Mouse (Mus musculus) CH12.LX (cell line): ENCODE results near the gene Fbxl17. TPM values are rescaled to one million over a fixed set of nuclear protein-coding genes. Genes with fewer than 3 reads are reported as not detected.

ENCODE experiments used
- DNase-seq: peaks from one replicate; pipeline ENCODE4 v3.0.0-alpha.2; 2013; ENCODE audit errors: extremely low read depth
- H3K27ac ChIP-seq: 2 replicates; pipeline ENCODE4 v1.5.1; 2012; ENCODE audit warnings: low read depth, mild to moderate bottlenecking, control low read depth, moderate library complexity; ENCODE audit not compliant: insufficient read depth
- H3K27me3 ChIP-seq: replicated peaks from 2 replicates; pipeline ENCODE3; 2012; ENCODE audit warnings: inconsistent platforms
- H3K36me3 ChIP-seq, 2 experiments: replicated peaks in 1 of 2; 2 replicates each; pipeline versions ENCODE3 to v1.6.1; 2012; ENCODE audit warnings: inconsistent platforms in 1 of 2, low read length in 1 of 2, mild to moderate bottlenecking in 1 of 2, mixed read lengths in 1 of 2, moderate library complexity in 1 of 2; ENCODE audit not compliant: control insufficient read depth in 1 of 2, insufficient read depth in 1 of 2
- H3K4me1 ChIP-seq, 2 experiments: 2 replicates each; pipeline ENCODE4 v1.6.1; 2012; ENCODE audit warnings: inconsistent platforms in 1 of 2, moderate library complexity in 1 of 2; ENCODE audit not compliant: insufficient read depth in 2 of 2, control insufficient read depth in 1 of 2
- H3K4me2 ChIP-seq: 2 replicates; pipeline ENCODE4 v1.6.1; 2012; ENCODE audit warnings: low read depth, mild to moderate bottlenecking, control low read depth; ENCODE audit not compliant: poor library complexity, insufficient read depth, severe bottlenecking
- H3K4me3 ChIP-seq, 3 experiments: fragments of 150-350 bp in 1 of 3; sonication (generic) in 1 of 3; replicated peaks in 1 of 3; 2 replicates each; pipeline versions ENCODE3 to v1.5.1; 2011 to 2012; ENCODE audit warnings: low read depth in 2 of 3, low read length in 2 of 3, mild to moderate bottlenecking in 2 of 3, moderate library complexity in 2 of 3, control low read depth in 1 of 3, improper control_type of control experiment in 1 of 3, inconsistent platforms in 1 of 3, mixed read lengths in 1 of 3; ENCODE audit not compliant: poor library complexity in 1 of 3
- H3K79me2 ChIP-seq: replicated peaks from 2 replicates; pipeline ENCODE4 v1.6.1; 2012; ENCODE audit warnings: mild to moderate bottlenecking, moderate library complexity; ENCODE audit not compliant: control insufficient read depth, poor library complexity, insufficient read depth, severe bottlenecking; ENCODE audit errors: extremely low read depth
- H3K9ac ChIP-seq: 2 replicates; pipeline ENCODE4 v1.6.1; 2012; ENCODE audit warnings: low read depth, mild to moderate bottlenecking, control low read depth, moderate library complexity; ENCODE audit not compliant: insufficient read depth
- H3K9me3 ChIP-seq: replicated peaks from 2 replicates; pipeline ENCODE3; 2012; ENCODE audit warnings: low read length, inconsistent platforms, mixed read lengths
- CHD1 ChIP-seq: IDR thresholded peaks from 2 replicates; pipeline ENCODE4 v1.6.1; 2012; ENCODE audit warnings: low read depth, low read length, improper control_type of control experiment, inconsistent platforms
- HCFC1 ChIP-seq: IDR thresholded peaks from 2 replicates; pipeline ENCODE4 v1.6.1; 2012; ENCODE audit warnings: low read depth, mild to moderate bottlenecking, inconsistent platforms, low read length, improper control_type of control experiment
- KAT2A ChIP-seq: IDR thresholded peaks from 2 replicates; pipeline ENCODE4 v1.6.1; 2012; ENCODE audit warnings: low read length, improper control_type of control experiment, inconsistent platforms; ENCODE audit not compliant: insufficient replicate concordance
- MXI1 ChIP-seq: IDR thresholded peaks from 2 replicates; pipeline ENCODE4 v1.6.1; 2011; ENCODE audit warnings: mild to moderate bottlenecking, low read depth, low read length, improper control_type of control experiment
- MYC ChIP-seq: IDR thresholded peaks from 2 replicates; pipeline ENCODE4 v1.6.1; 2011; ENCODE audit warnings: low read depth, mild to moderate bottlenecking, improper control_type of control experiment, low read length
- NELFE ChIP-seq: IDR thresholded peaks from 2 replicates; pipeline ENCODE4 v1.6.1; 2011; ENCODE audit warnings: low read depth, low read length, improper control_type of control experiment
- RAD21 ChIP-seq: IDR thresholded peaks from 2 replicates; pipeline ENCODE4 v1.6.1; 2011; ENCODE audit warnings: low read depth, mild to moderate bottlenecking, low read length, improper control_type of control experiment, moderate library complexity
- RCOR1 ChIP-seq: conservative IDR thresholded peaks from 2 replicates; pipeline ENCODE4 v1.6.1; 2012; ENCODE audit warnings: low read depth, mild to moderate bottlenecking, inconsistent platforms, low read length, improper control_type of control experiment
- SIN3A ChIP-seq: IDR thresholded peaks from 2 replicates; pipeline ENCODE4 v1.6.1; 2012; ENCODE audit warnings: low read length, improper control_type of control experiment, inconsistent platforms
- SMC3 ChIP-seq: IDR thresholded peaks from 2 replicates; pipeline ENCODE4 v1.6.1; 2011; ENCODE audit warnings: low read depth, low read length, improper control_type of control experiment
- UBTF ChIP-seq: IDR thresholded peaks from 2 replicates; pipeline ENCODE4 v1.6.1; 2012; ENCODE audit warnings: low read depth, mild to moderate bottlenecking, inconsistent platforms, low read length, improper control_type of control experiment, moderate library complexity
- ZC3H11A ChIP-seq: IDR thresholded peaks from 2 replicates; pipeline ENCODE4 v1.6.1; 2012; ENCODE audit warnings: low read depth, mild to moderate bottlenecking, inconsistent platforms, low read length, improper control_type of control experiment
- ZKSCAN1 ChIP-seq: IDR thresholded peaks from 2 replicates; pipeline ENCODE4 v1.6.1; 2012; ENCODE audit warnings: low read depth, inconsistent platforms, low read length, improper control_type of control experiment, borderline replicate concordance
- ZNF384 ChIP-seq: IDR thresholded peaks from 2 replicates; pipeline ENCODE4 v1.6.1; 2012; ENCODE audit warnings: low read depth, low read length, improper control_type of control experiment, inconsistent platforms
- dilution Hi-C: fragments of 300-500 bp; cut with MboI; formaldehyde crosslinking; loops from 2 replicates; pipeline ENCODE4 v1.14.3; 2020; ENCODE audit warnings: low sequenced_read_pairs; ENCODE audit not compliant: extremely low pct_unique_long_range_greater_than_20kb, extremely low pct_ligation_motif_present
- in situ Hi-C: fragments of 300-500 bp; cut with MboI; formaldehyde crosslinking; loops from 3 replicates; pipeline ENCODE4 v1.14.3; 2019; ENCODE audit warnings: low sequenced_read_pairs, low pct_ligation_motif_present, low pct_unique_long_range_greater_than_20kb, mixed read lengths
- polyA plus RNA-seq: library from polyadenylated mRNA; unstranded; fragments of >175 nt; gene quantifications from 2 replicates; pipeline ENCODE4 v1.2.1, GENCODE M21; 2012; ENCODE audit warnings: low read depth; ENCODE audit not compliant: insufficient read length
- total RNA-seq, 2 experiments: library from RNA; depleted of rRNA; stranded (reverse); fragments of 300-350 nt in 1 of 2; fragments of >200 nt in 1 of 2; gene quantifications; 2 replicates each; pipeline ENCODE4 v1.2.3; 2012 to 2014

Gene Fbxl17
- total and polyA plus RNA-seq, 3 experiments = 4.0 to 6.9 (median 4.3) TPM

DNA sequence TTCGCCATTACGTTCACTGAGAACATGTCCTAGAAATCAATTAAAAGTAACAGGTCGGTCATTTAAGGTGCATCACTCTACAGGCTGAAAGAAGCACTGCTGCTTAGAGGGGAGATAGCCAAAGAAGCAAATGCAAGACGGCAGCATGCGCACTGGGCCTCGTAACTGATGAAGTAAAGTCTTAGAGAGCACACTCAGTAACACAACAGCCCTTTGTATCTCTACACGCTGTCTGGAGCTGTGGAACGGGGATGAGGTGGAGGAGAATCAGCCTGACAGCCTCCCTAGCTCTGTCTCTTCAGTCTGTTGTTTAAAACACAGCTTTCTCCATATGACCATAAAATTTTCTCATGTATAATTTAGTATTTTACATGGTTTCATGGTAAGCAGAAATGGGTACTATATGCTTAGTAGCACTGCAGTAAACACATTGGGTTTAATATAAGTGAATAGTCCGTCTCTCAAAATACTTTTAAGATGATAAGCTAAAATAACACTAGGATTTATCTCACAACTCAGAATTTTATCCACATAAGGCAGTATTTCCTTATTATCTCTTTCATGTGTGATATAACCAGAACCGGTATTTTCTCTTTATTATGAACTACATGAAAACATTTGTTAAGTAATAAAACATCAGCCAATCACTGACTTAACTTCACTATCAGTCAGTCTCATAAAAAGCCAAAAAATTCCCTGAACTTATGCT is 52.7 kb downstream of the Fbxl17 start:
- Histone ChIP-seq H3K27ac (no peak overlapping the region), H3K9me3 (no peaks in the 10 kb centered on the region), H3K4me1 (no peaks in the 10 kb centered on the region), H3K27me3 (no peaks in the 10 kb centered on the region), H3K9ac (no peak overlapping the region), H3K79me2 (no peaks in the 10 kb centered on the region), H3K4me2 (no peak overlapping the region), H3K36me3 (peaks cover 0 to 14% of the 10 kb centered on the region in 2 experiments), H3K4me3 (no peak overlapping the region)
- dilution Hi-C loops = no loop called here
- TF ChIP-seq RAD21 = no peak
- no peak for TF ChIP-seq UBTF
- no peak for TF ChIP-seq RCOR1
- no peak for TF ChIP-seq KAT2A
- TF ChIP-seq SMC3 = no peak
- TF ChIP-seq SIN3A = no peak
- no peak for TF ChIP-seq MXI1
- in situ Hi-C loops = no loop called here
- no peak for DNase-seq

DNA sequence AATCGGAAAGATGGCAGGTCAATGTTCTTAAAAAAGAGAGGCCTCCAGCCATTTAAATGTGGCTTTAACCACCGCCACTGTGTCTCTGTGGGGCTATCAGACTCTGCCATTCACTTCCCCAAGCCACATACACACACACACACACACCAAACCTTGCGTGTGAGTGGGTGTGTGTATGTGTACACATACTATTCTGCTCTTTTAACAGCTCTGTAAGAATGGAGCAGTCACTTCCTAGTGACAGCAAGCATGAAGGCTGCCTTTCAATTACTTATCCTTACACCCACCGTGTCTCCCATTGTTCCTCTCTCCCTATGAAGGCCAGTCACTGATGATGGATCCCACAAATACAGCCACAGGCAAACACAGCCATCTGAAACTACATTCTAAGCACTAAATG is 54.6 kb downstream of the Fbxl17 start:
- no peaks in the 10 kb centered on the region for H3K27me3 ChIP-seq
- no peak for DNase-seq
- no peaks in the 10 kb centered on the region for H3K9me3 ChIP-seq
- no peak overlapping the region for H3K27ac ChIP-seq
- H3K4me1 ChIP-seq = no peaks in the 10 kb centered on the region
- no peak overlapping the region for H3K4me3 ChIP-seq
- H3K36me3 ChIP-seq = peaks cover 0 to 12% of the 10 kb centered on the region in 2 experiments
- H3K79me2 ChIP-seq = no peaks in the 10 kb centered on the region
- dilution Hi-C loops = no loop called here
- H3K4me2 ChIP-seq = no peak overlapping the region
- in situ Hi-C loops = no loop called here
- TF ChIP-seq NELFE (no peak), HCFC1 (no peak), MYC (no peak), ZC3H11A (no peak), ZKSCAN1 (no peak), CHD1 (no peak), RCOR1 (no peak), ZNF384 (no peak)
- no peak overlapping the region for H3K9ac ChIP-seq
